Mouse (Mus musculus): ENCODE results near the gene Cdhr3. TPM values are rescaled to one million over a fixed set of nuclear protein-coding genes. Genes with fewer than 3 reads are reported as not detected.

The Cdhr3 gene
- polyA plus RNA-seq, 1 experiment, result not detected

GRCm38 (mm10) chr12:33110894-33111471, 18.3 kb upstream of the Cdhr3 start:
- H3K79me2 ChIP-seq (ENCODE audit: control insufficient read depth, insufficient read depth), result no peaks in the 10 kb centered on the region
- no peaks in the 10 kb centered on the region for H3K79me3 ChIP-seq (ENCODE audit: low read depth)
- no peak overlapping the region for H3K4me3 ChIP-seq (ENCODE audit: insufficient read depth, poor library complexity, severe bottlenecking)
- H3K27me3 ChIP-seq (ENCODE audit: control insufficient read depth, insufficient read depth, insufficient read length), result no peaks in the 10 kb centered on the region
- H3K36me3 ChIP-seq (ENCODE audit: control insufficient read depth, insufficient read depth), result no peaks in the 10 kb centered on the region
- TF ChIP-seq CEBPB (IDR thresholded peaks at IDR 0.05; ENCODE audit: low read depth) (no peak), MYOG (IDR thresholded peaks at IDR 0.05; ENCODE audit: control insufficient read depth, extremely low read depth, insufficient read length) (no peak), CTCF (IDR thresholded peaks at IDR 0.05; ENCODE audit: control insufficient read depth, insufficient read depth, insufficient read length) (no peak), USF1 (IDR thresholded peaks at IDR 0.05; ENCODE audit: low read depth) (no peak), MYOD1 (IDR thresholded peaks at IDR 0.05; ENCODE audit: control insufficient read depth, insufficient read length, low read depth) (no peak), FOSL1 (IDR thresholded peaks at IDR 0.05; ENCODE audit: insufficient read depth, low read length, poor library complexity, severe bottlenecking) (no peak), MAX (IDR thresholded peaks at IDR 0.05) (no peak)
- no peak overlapping the region for H3ac ChIP-seq (ENCODE audit: control insufficient read depth, insufficient read length, low read depth)

- no peak overlapping the region for H3ac ChIP-seq (ENCODE audit: control insufficient read depth, insufficient read length, low read depth)
- H3K27me3 ChIP-seq (ENCODE audit: control insufficient read depth, insufficient read depth, insufficient read length), result no peaks in the 10 kb centered on the region
- no peaks in the 10 kb centered on the region for H3K79me3 ChIP-seq (ENCODE audit: low read depth)
- H3K36me3 ChIP-seq (ENCODE audit: control insufficient read depth, insufficient read depth), result no peaks in the 10 kb centered on the region
- H3K4me3 ChIP-seq (ENCODE audit: insufficient read depth, poor library complexity, severe bottlenecking), result no peak overlapping the region
- TF ChIP-seq CEBPB (IDR thresholded peaks at IDR 0.05; ENCODE audit: low read depth), result no peak
- peak; percentile 59 for TF ChIP-seq CTCF (IDR thresholded peaks at IDR 0.05; ENCODE audit: control insufficient read depth, insufficient read depth, insufficient read length)
- no peaks in the 10 kb centered on the region for H3K79me2 ChIP-seq (ENCODE audit: control insufficient read depth, insufficient read depth)
Measured at GRCm38 (mm10) chr12:33109531-33109930, 16.9 kb upstream of the Cdhr3 start.

- Histone ChIP-seq H3ac (ENCODE audit: control insufficient read depth, insufficient read length, low read depth) (no peak overlapping the region), H3K36me3 (ENCODE audit: control insufficient read depth, insufficient read depth) (no peaks in the 10 kb centered on the region), H3K4me3 (ENCODE audit: insufficient read depth, poor library complexity, severe bottlenecking) (no peak overlapping the region), H3K79me3 (ENCODE audit: low read depth) (no peaks in the 10 kb centered on the region), H3K27me3 (ENCODE audit: control insufficient read depth, insufficient read depth, insufficient read length) (no peaks in the 10 kb centered on the region), H3K79me2 (ENCODE audit: control insufficient read depth, insufficient read depth) (no peaks in the 10 kb centered on the region)
- TF ChIP-seq FOSL1 (IDR thresholded peaks at IDR 0.05; ENCODE audit: insufficient read depth, low read length, poor library complexity, severe bottlenecking), result no peak
- no peak for TF ChIP-seq MYOG (IDR thresholded peaks at IDR 0.05; ENCODE audit: control insufficient read depth, extremely low read depth, insufficient read length)
- TF ChIP-seq USF1 (IDR thresholded peaks at IDR 0.05; ENCODE audit: low read depth), result no peak
- TF ChIP-seq CEBPB (IDR thresholded peaks at IDR 0.05; ENCODE audit: low read depth), result no peak
- no peak for TF ChIP-seq MYOD1 (IDR thresholded peaks at IDR 0.05; ENCODE audit: control insufficient read depth, insufficient read length, low read depth)
- no peak for TF ChIP-seq CTCF (IDR thresholded peaks at IDR 0.05; ENCODE audit: control insufficient read depth, insufficient read depth, insufficient read length)
- TF ChIP-seq MAX (IDR thresholded peaks at IDR 0.05), result no peak
Measured at GRCm38 (mm10) chr12:33106438-33107167, 13.9 kb upstream of the Cdhr3 start.

GRCm38 (mm10) chr12:33105724-33106123, 13.0 kb upstream of the Cdhr3 start:
- Histone ChIP-seq H3K36me3 (ENCODE audit: control insufficient read depth, insufficient read depth) (no peaks in the 10 kb centered on the region), H3K4me3 (ENCODE audit: insufficient read depth, poor library complexity, severe bottlenecking) (no peak overlapping the region), H3K79me2 (ENCODE audit: control insufficient read depth, insufficient read depth) (no peaks in the 10 kb centered on the region), H3K79me3 (ENCODE audit: low read depth) (no peaks in the 10 kb centered on the region), H3K27me3 (ENCODE audit: control insufficient read depth, insufficient read depth, insufficient read length) (no peaks in the 10 kb centered on the region), H3ac (ENCODE audit: control insufficient read depth, insufficient read length, low read depth) (no peak overlapping the region)
- TF ChIP-seq MYOD1 (IDR thresholded peaks at IDR 0.05; ENCODE audit: control insufficient read depth, insufficient read length, low read depth), result no peak

- TF ChIP-seq FOSL1 (IDR thresholded peaks at IDR 0.05; ENCODE audit: insufficient read depth, low read length, poor library complexity, severe bottlenecking) (no peak), MYOD1 (IDR thresholded peaks at IDR 0.05; ENCODE audit: control insufficient read depth, insufficient read length, low read depth) (no peak), MYOG (IDR thresholded peaks at IDR 0.05; ENCODE audit: control insufficient read depth, extremely low read depth, insufficient read length) (no peak), CTCF (IDR thresholded peaks at IDR 0.05; ENCODE audit: control insufficient read depth, insufficient read depth, insufficient read length) (no peak), MAX (IDR thresholded peaks at IDR 0.05) (no peak), USF1 (IDR thresholded peaks at IDR 0.05; ENCODE audit: low read depth) (no peak), CEBPB (IDR thresholded peaks at IDR 0.05; ENCODE audit: low read depth) (no peak)
- Histone ChIP-seq H3K79me2 (ENCODE audit: control insufficient read depth, insufficient read depth) (no peaks in the 10 kb centered on the region), H3K4me3 (ENCODE audit: insufficient read depth, poor library complexity, severe bottlenecking) (no peak overlapping the region), H3K27me3 (ENCODE audit: control insufficient read depth, insufficient read depth, insufficient read length) (no peaks in the 10 kb centered on the region), H3ac (ENCODE audit: control insufficient read depth, insufficient read length, low read depth) (no peak overlapping the region), H3K36me3 (ENCODE audit: control insufficient read depth, insufficient read depth) (no peaks in the 10 kb centered on the region), H3K79me3 (ENCODE audit: low read depth) (no peaks in the 10 kb centered on the region)
Measured at GRCm38 (mm10) chr12:33102342-33103115, 9.9 kb upstream of the Cdhr3 start.

All from C2C12 (cell line).